Mouse (Mus musculus) embryonic facial prominence, embryonic 15.5 days (tissue): ENCODE data around the gene Zscan12. TPM values are rescaled to one million over a fixed set of nuclear protein-coding genes. Genes with fewer than 3 reads are reported as not detected.

Experiments
- ATAC-seq: fragments of 200-750 bp; cut with Nextera tagmentation; 2 replicates; pipeline ENCODE4 v1.8.0; 2017; ENCODE audit warnings: low read depth, moderate TSS enrichment; ENCODE audit not compliant: insufficient number of reproducible peaks, low FRiP score, low TSS enrichment
- H3K27ac ChIP-seq: fragments of 300-500 bp; sonication (generic); replicated peaks from 2 replicates; pipeline ENCODE4 v1.5.1; 2015; ENCODE audit warnings: mild to moderate bottlenecking, inconsistent platforms
- H3K27me3 ChIP-seq: fragments of 300-500 bp; sonication (generic); 2 replicates; pipeline ENCODE4 v1.6.1; 2015; ENCODE audit warnings: inconsistent platforms
- H3K36me3 ChIP-seq: fragments of 300-500 bp; sonication (generic); 2 replicates; pipeline ENCODE4 v1.6.1; 2015; ENCODE audit warnings: mild to moderate bottlenecking, inconsistent platforms
- H3K4me1 ChIP-seq: fragments of 300-500 bp; sonication (generic); 2 replicates; pipeline ENCODE4 v1.6.1; 2015; ENCODE audit warnings: inconsistent platforms
- H3K4me2 ChIP-seq: fragments of 300-500 bp; sonication (generic); replicated peaks from 2 replicates; pipeline ENCODE4 v1.6.1; 2015; ENCODE audit warnings: mild to moderate bottlenecking, inconsistent platforms
- H3K4me3 ChIP-seq: fragments of 300-500 bp; sonication (generic); replicated peaks from 2 replicates; pipeline ENCODE4 v1.5.1; 2015; ENCODE audit warnings: mild to moderate bottlenecking, inconsistent platforms
- H3K9ac ChIP-seq: fragments of 300-500 bp; sonication (generic); 2 replicates; pipeline ENCODE4 v1.6.1; 2015; ENCODE audit warnings: inconsistent platforms
- H3K9me3 ChIP-seq: fragments of 300-500 bp; sonication (generic); replicated peaks from 2 replicates; pipeline ENCODE4 v1.6.1; 2016; ENCODE audit warnings: inconsistent platforms
- WGBS: fragments of 180-500 bp; shearing (Covaris S2); methylation state at CpG from one replicate; pipeline ENCODE4 v1.1.7; 2015; 5-methylcytosine and 5-hydroxymethylcytosine counted together
- polyA plus RNA-seq: library from polyadenylated mRNA; unstranded; fragments of >200 nt; fragmentation: Nextera tagmentation; extraction: Ambion mirVana; gene quantifications from 2 replicates; pipeline ENCODE4 v1.2.1, GENCODE M21; 2015

Zscan12 gene
- polyA plus RNA-seq, 1 experiment from 2014 or later, result 10.9 TPM

GRCm38 (mm10) chr13:21402287-21402846, 39.7 kb downstream of the Zscan12 start, which contains the start of gene Zkscan3:
Gene Zkscan3 (minus strand): TSS chr13:21402755.
- no peaks in the 10 kb centered on the region for H3K9me3 ChIP-seq
- peak within 1 kb of the TSS; percentile 89 for H3K4me3 ChIP-seq
- H3K27ac ChIP-seq, result peak within 1 kb of the TSS; percentile 66
- peak; percentile 90 for ATAC-seq
- H3K36me3 ChIP-seq, result peaks cover 12% of the 10 kb centered on the region
- peak within 1 kb of the TSS; percentile 52 for H3K4me2 ChIP-seq
- no peaks in the 10 kb centered on the region for H3K27me3 ChIP-seq
- peaks cover 11% of the 10 kb centered on the region for H3K4me1 ChIP-seq
- H3K9ac ChIP-seq, result peak within 1 kb of the TSS; percentile 81
- under 1% methylated on average over 35 of the region's 35 CpGs for WGBS

DNA sequence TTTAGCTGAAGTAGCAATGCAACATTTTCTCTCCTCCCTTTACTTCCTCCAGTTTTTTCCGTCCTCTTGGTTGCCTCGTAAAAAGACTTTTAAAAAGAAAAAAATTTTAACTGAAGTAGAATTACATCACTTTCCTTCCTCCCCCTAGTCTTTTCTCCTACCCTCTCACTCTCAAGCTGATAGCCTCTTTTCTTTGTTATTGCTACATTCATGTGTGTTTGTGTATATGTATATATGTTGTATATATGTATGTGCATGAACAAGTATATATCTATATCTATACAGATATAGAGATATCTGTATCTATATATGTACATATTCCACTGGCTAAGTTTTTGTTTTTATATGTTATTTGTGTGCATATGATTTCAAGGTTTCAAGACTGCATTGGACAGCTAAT, 40.2 kb downstream of the Zscan12 start:
- peak overlapping the region; percentile 66; the same call in 1 of the 2 replicates for H3K27ac ChIP-seq
- H3K9ac ChIP-seq, result peak overlapping the region; percentile 81
- peaks cover 12% of the 10 kb centered on the region for H3K36me3 ChIP-seq
- 0% methylated on average over 2 of the region's 2 CpGs for WGBS
- H3K4me3 ChIP-seq, result peak overlapping the region; percentile 89
- H3K4me2 ChIP-seq, result peak overlapping the region; percentile 52
- H3K9me3 ChIP-seq, result no peaks in the 10 kb centered on the region
- H3K4me1 ChIP-seq, result peaks cover 16% of the 10 kb centered on the region
- H3K27me3 ChIP-seq, result no peaks in the 10 kb centered on the region
- no peak for ATAC-seq

DNA sequence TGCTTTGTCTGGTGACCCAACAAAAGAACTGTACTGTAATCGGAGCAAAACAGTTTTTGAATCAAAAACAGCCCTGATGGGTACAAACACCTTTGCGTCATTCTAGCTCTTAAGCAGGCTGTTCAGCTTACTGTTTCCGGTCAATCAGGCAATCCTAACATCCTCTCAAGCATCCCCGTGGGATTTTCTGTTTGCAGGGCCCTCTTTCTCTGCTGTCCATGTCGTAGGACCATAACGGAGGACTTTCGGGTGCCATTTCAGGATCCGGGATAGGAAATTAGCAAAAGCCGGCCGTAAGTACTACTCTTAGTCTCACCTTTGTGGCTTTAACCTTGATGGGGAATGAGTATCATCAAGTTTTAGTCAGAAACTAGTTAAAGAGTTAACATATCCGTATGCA, 44.7 kb downstream of the Zscan12 start:
- peak overlapping the region; percentile 75 for H3K4me2 ChIP-seq
- H3K9me3 ChIP-seq, result no peaks in the 10 kb centered on the region
- peaks cover 8% of the 10 kb centered on the region; the same call in 1 of the 2 replicates for H3K4me1 ChIP-seq
- no peak overlapping the region for H3K9ac ChIP-seq
- H3K36me3 ChIP-seq, result no peaks in the 10 kb centered on the region
- 73% methylated on average over 11 of the region's 11 CpGs for WGBS
- H3K4me3 ChIP-seq, result no peak overlapping the region; the same call in 1 of the 2 replicates
- no peaks in the 10 kb centered on the region for H3K27me3 ChIP-seq
- no peak overlapping the region for H3K27ac ChIP-seq
- ATAC-seq, result no peak

DNA sequence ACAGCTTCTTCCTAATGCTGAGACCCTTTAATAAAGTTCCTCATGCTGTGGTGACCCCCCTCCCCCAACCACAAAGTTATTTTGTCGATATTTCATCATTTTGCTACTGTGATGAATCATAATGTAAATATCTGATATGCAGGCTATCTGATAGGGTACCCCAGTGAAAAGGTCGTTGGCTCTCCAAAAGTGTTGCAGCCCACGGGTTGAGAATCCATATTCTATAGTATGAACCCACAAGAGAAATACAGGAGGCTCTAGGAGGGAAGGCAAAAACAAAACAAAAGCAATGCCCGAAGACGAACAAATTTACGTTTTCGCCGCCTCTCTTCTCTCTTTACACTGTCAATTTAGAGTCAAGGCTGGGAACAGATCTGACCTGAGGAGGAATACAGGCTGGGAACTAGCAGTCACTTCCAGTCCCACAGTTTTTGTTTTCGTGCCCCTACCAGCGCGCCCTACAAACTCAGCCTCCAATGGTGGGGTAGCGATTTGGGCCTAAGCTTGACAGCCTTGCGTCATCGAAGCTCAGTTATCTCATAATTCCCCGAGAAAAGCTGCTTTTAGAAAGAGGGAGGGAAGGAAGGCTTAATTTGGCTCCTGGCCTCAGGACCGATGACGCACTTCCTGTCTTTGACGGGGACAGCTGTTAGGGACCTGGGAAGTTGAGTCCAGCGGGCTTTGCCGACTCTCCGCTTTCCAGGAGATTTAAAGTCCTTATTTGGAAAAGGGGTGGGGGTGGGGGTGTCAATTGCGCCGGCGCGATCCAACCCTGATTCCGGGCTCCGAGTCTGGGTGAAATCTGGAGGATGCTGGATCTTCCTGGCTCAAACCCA, 45.6 kb downstream of the Zscan12 start:
- Histone ChIP-seq H3K9me3 (no peaks in the 10 kb centered on the region), H3K27ac (peak overlapping the region; percentile 88), H3K9ac (peak overlapping the region; percentile 58), H3K4me2 (peak overlapping the region; percentile 75), H3K4me1 (peaks cover 8% of the 10 kb centered on the region; the same call in 1 of the 2 replicates), H3K27me3 (no peaks in the 10 kb centered on the region), H3K36me3 (no peaks in the 10 kb centered on the region), H3K4me3 (peak overlapping the region; percentile 57)
- WGBS, result 2% methylated on average over 27 of the region's 27 CpGs
- peak; percentile 92 for ATAC-seq

- Histone ChIP-seq H3K9ac (peak overlapping the region; percentile 58), H3K4me1 (peaks cover 8% of the 10 kb centered on the region; the same call in 1 of the 2 replicates), H3K4me2 (peak overlapping the region; percentile 75), H3K9me3 (no peaks in the 10 kb centered on the region), H3K36me3 (no peaks in the 10 kb centered on the region), H3K27ac (peak overlapping the region; percentile 88), H3K4me3 (peak overlapping the region; percentile 57), H3K27me3 (no peaks in the 10 kb centered on the region)
- ATAC-seq, result no peak
- 49% methylated on average over 11 of the region's 11 CpGs for WGBS
Observed at GRCm38 (mm10) chr13:21408805-21409459, 46.3 kb downstream of the Zscan12 start.

GRCm38 (mm10) chr13:21414231-21415212, 51.9 kb downstream of the Zscan12 start:
- H3K9ac ChIP-seq, result no peak overlapping the region
- H3K9me3 ChIP-seq, result no peaks in the 10 kb centered on the region
- 0 out of 2 replicates have a peak, but pooled peaks cover 4% of the 10 kb centered on the region for H3K4me1 ChIP-seq
- H3K4me2 ChIP-seq, result no peak overlapping the region
- no peaks in the 10 kb centered on the region for H3K36me3 ChIP-seq
- 65% methylated on average over 15 of the region's 15 CpGs for WGBS
- no peak overlapping the region for H3K4me3 ChIP-seq
- ATAC-seq, result no peak
- H3K27me3 ChIP-seq, result no peaks in the 10 kb centered on the region
- no peak overlapping the region for H3K27ac ChIP-seq

- 0 out of 2 replicates have a peak, but pooled peaks cover 4% of the 10 kb centered on the region for H3K4me1 ChIP-seq
- H3K27ac ChIP-seq, result no peak overlapping the region
- H3K9me3 ChIP-seq, result no peaks in the 10 kb centered on the region
- no peak for ATAC-seq
- H3K36me3 ChIP-seq, result no peaks in the 10 kb centered on the region
- no peak overlapping the region for H3K4me2 ChIP-seq
- 70% methylated on average over 4 of the region's 4 CpGs for WGBS
- no peaks in the 10 kb centered on the region for H3K27me3 ChIP-seq
- no peak overlapping the region for H3K4me3 ChIP-seq
- no peak overlapping the region for H3K9ac ChIP-seq
Observed at GRCm38 (mm10) chr13:21415266-21415665, 52.6 kb downstream of the Zscan12 start.

DNA sequence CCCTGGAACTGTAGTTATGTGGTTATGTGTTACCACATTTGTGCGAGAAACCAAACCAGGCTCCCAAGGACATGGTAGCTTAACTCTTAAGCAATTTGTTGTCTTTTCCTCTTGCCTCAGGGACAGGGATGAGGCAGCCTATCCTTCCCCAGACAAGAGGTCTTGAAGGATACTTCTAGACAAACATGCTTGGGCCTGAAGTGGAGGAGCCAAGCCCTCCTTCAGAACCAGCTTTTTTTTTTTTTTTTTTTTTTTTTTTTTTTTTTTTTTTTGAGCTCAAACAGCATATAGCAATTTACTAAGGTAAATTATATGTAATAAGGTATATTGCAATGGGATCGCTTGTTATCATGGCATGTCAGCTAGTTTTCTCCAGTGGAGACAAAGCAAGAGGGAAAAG, 53.1 kb downstream of the Zscan12 start:
- no peaks in the 10 kb centered on the region for H3K9me3 ChIP-seq
- no peak overlapping the region for H3K27ac ChIP-seq
- no peak overlapping the region for H3K4me3 ChIP-seq
- ATAC-seq, result no peak
- H3K27me3 ChIP-seq, result no peaks in the 10 kb centered on the region
- H3K9ac ChIP-seq, result no peak overlapping the region
- no peak overlapping the region for H3K4me2 ChIP-seq
- 0 out of 2 replicates have a peak, but pooled peaks cover 4% of the 10 kb centered on the region for H3K4me1 ChIP-seq
- no peaks in the 10 kb centered on the region for H3K36me3 ChIP-seq
- WGBS, result 68% methylated on average over 2 of the region's 2 CpGs

DNA sequence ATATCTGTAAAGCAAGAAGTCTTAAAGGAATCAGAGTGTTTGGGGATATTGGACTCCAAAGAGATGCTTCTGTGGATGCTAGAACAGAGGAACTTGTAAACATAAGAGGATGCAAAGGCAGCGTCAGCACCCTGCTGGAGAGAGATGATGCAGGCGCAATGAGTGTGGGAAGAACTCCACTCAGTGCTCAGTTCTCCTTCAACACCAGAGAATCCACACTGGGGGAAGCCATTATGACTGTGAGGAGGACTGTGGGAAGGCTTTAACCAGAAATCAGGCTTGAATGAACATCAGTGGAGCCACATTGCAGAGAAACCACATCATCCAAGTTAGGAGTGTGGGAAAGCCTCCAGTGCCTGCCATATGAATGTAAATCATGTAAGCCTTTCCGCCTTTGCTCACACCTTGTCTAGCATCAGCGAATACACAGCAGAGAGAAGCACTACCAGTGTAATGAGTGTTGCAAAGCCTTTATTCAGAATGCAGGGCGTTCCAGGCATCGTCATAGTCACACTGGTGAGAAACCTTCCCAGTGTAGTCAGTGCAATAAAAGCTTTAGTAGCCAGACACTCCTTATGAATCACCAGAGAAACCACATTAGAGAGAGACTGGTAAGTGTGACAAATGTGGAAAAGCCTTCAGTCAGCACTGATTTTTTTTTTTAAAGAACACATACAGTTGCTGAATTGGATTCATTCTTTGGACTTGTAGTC, 54.8 kb downstream of the Zscan12 start:
- no peaks in the 10 kb centered on the region for H3K9me3 ChIP-seq
- H3K4me1 ChIP-seq, result 0 out of 2 replicates have a peak, but pooled peaks cover 4% of the 10 kb centered on the region
- H3K9ac ChIP-seq, result no peak overlapping the region
- no peaks in the 10 kb centered on the region for H3K36me3 ChIP-seq
- H3K27ac ChIP-seq, result no peak overlapping the region
- H3K4me3 ChIP-seq, result no peak overlapping the region
- WGBS, result 66% methylated on average over 6 of the region's 6 CpGs
- no peak overlapping the region for H3K4me2 ChIP-seq
- no peak for ATAC-seq
- H3K27me3 ChIP-seq, result no peaks in the 10 kb centered on the region

- 48% methylated on average over 6 of the region's 6 CpGs for WGBS
Observed at GRCm38 (mm10) chr13:21418865-21419264, 56.2 kb downstream of the Zscan12 start.

More at GRCm38 (mm10) chr13:21418865-21419264, 56.2 kb downstream of the Zscan12 start:
- Histone ChIP-seq H3K36me3 (no peaks in the 10 kb centered on the region), H3K27ac (no peak overlapping the region), H3K9ac (no peak overlapping the region), H3K4me1 (0 out of 2 replicates have a peak, but pooled peaks cover 4% of the 10 kb centered on the region), H3K4me2 (no peak overlapping the region), H3K9me3 (no peaks in the 10 kb centered on the region), H3K4me3 (no peak overlapping the region), H3K27me3 (no peaks in the 10 kb centered on the region)
- ATAC-seq, result no peak
